Mouse (Mus musculus): ENCODE results near the gene Kansl3.

DNA sequence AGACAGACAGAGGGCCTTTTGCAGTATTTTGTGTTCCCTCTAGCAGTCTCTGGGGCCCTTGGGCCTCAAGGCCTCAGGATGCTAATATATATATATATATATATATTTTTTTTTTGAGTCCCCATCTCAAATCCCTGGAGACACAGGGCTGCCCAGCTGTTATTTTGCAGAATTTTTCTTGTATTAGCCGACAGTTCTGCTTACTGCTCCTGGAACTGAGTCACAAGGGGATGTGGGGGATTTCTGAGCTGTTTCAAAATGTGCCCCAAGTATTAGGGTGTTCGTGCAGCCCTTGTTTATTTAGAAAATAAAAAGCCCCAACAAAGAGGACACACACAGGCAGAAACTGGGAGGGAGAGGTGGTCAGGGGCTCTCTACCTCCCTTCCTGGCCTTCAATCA, 69.3 kb downstream of the Kansl3 start:
- TF ChIP-seq CTCF (IDR thresholded peaks at IDR 0.05; ENCODE audit: low read depth) (no peak), EP300 (IDR thresholded peaks at IDR 0.05; ENCODE audit: low read depth) (no peak)
